Mouse (Mus musculus) erythroblast, embryonic 14.5 days (primary cell): Measurements from ENCODE around the gene Jmy.

Experiments used
- GATA1 ChIP-seq: IDR thresholded peaks from 2 replicates; pipeline ENCODE4 v1.6.1; 2012; ENCODE audit warnings: low read length, inconsistent platforms, mixed read lengths
- TAL1 ChIP-seq: IDR thresholded peaks from 3 replicates; pipeline ENCODE4 v1.6.1; 2012; ENCODE audit warnings: low read length, inconsistent platforms, mixed read lengths

- TF ChIP-seq GATA1 (no peak), TAL1 (no peak)
Measured at GRCm38 (mm10) chr13:93484276-93484675, 15.3 kb downstream of the Jmy start.
